Mouse (Mus musculus): ENCODE results near the gene Gm47289.

Gene Gm47289

GRCm38 (mm10) chr9:119156278-119157201 is 2.4 kb upstream of the Gm47289 start, which contains the start of gene Acaa1b:
TSS of gene Acaa1b (minus strand) at chr9:119157093.
- in situ Hi-C loops (cut with MboI, MseI) = no loop called here

- in situ Hi-C loops (cut with MboI, MseI) = no loop called here
Observed at GRCm38 (mm10) chr9:119160689-119161088, 1.7 kb downstream of the Gm47289 start.

DNA sequence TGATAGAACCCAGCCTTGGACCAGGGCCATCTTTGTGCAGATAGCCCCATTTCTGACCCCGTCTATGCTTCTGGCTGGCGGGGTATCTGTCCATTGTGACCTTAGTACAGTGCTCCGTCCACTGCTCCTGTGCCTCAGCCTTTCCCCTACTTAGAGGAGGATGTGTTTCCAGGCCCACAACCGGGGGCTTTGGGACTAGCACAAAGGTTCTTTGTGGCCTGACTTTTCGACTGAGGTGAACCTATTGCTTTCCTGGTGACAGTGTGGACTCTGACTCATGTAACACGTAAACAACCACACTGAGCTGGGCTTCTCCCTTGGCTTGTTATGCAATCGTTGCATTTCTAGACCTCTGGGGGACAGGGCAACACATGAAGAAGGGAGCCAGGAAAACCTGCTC is 5.8 kb downstream of the Gm47289 start:
- in situ Hi-C loops (cut with MboI, MseI) = no loop called here

DNA sequence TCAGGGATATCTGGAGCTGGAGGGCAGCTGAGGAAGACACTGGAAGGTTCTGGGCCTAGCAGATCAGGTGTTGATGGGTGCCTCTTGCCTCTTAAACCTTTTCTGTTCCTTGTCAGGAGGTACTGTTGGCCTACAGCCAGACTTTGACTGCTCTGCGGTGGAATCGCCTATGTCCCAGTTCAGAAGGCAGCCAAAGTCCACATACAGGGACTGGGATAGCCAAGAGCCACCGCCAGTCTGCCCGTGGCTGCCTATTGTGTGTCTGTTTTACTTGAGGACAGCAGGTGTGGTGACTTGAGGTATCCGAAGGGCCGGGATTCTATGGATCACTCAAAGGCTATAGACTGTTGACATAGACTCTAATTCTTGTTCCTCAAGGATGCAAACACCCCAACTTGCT is 6.6 kb downstream of the Gm47289 start:
- in situ Hi-C loops (cut with MboI, MseI) = no loop called here

GRCm38 (mm10) chr9:119167608-119168007 is 8.6 kb downstream of the Gm47289 start:
- in situ Hi-C loops (cut with MboI, MseI) = no loop called here

- in situ Hi-C loops (cut with MboI, MseI) = no loop called here
Observed at GRCm38 (mm10) chr9:119179292-119179691, 20.3 kb downstream of the Gm47289 start.

DNA sequence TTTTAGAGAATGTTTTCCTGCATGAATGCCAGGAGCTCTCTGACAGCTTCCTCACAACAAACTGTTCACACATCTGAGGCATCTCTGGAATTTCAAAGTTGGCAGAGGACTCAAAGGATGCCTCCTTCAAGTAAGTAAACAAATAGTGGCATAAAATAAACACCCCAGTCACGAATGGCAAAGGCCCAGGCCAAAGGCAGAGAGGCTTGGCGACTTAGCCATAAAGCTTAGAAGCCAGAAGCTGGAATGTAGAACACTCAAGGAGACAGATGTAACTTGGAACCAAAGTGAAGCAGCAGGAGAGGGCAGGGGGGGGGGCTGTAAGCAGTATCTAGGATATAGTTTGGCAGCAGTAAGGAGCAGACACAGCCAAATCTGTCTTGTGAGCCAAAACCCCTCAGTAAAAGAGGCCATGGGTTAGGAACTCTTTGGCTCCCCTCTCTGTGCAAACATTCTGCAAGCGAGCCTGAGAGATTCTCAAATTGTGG is 22.3 kb downstream of the Gm47289 start:
- in situ Hi-C loops (cut with MboI, MseI) = no loop called here

GRCm38 (mm10) chr9:119192202-119192990 is 33.4 kb downstream of the Gm47289 start:
- in situ Hi-C loops (cut with MboI, MseI) = loop anchor here (5.0 kb wide), 1 partner anchor 50 kb away; no protein-coding TSS in a partner anchor

GRCm38 (mm10) chr9:119199151-119199861 is 40.3 kb downstream of the Gm47289 start:
- in situ Hi-C loops (cut with MboI, MseI) = no loop called here

DNA sequence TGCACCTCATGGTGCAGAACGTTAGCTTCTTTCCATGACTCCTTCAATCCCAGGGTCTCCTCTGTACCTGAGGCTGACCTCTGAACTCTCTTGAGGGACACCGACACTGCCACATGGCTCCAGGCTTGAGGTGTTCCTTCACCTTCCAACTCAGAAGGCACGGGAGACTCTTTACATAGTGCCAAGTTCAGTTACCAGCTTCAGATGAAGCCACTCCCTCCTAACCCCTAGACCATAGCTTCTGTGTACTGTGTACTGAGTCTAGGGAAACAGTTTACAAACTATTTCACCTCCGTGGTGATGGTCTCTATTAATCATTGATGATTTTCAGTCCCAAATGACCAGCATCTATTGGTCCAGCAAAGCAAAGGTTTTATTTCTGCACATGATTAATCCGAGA is 42.7 kb downstream of the Gm47289 start:
- in situ Hi-C loops (cut with MboI, MseI) = no loop called here

DNA sequence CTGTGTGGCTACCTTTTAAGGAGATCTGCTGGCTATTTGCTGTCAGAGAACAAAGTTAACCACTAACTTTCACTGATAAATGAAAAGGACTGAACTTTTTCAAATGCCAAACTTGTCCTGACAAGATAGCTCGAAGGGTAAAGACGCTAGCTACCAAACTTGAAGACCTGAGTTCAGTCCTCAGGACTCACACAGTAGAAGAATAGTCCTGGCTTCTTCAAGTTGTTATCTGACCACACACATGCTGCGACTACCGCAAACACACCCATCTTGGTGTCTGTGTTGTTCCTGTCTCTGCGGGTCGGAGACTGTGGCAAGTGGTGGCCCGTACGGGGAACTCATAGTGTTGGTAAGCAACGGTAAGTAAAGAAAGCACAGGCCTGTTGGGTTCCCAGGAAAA is 44.7 kb downstream of the Gm47289 start:
- in situ Hi-C loops (cut with MboI, MseI) = no loop called here

DNA sequence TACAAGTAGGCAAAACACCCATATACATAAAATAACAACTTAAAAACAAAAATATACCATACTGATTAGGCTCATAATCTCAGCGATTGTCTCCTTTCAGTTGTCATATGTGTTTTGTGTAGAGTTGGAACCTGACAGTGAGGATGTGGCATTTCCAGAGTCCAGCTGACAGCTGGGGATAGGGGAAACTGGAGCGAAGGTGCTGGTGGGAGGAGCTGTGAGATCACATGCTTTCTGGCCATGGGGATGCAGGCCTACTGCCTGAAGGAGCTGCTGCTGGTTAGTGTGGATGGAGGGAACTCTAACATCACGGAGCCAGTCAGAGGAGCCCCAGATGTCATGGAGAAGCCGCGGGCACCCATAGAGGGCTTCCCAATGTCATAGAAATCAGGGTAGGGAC is 46.8 kb downstream of the Gm47289 start:
- in situ Hi-C loops (cut with MboI, MseI) = no loop called here

- in situ Hi-C loops (cut with MboI, MseI) = no loop called here
Observed at GRCm38 (mm10) chr9:119206666-119207065, 47.7 kb downstream of the Gm47289 start.

GRCm38 (mm10) chr9:119207113-119207512 is 48.2 kb downstream of the Gm47289 start:
- in situ Hi-C loops (cut with MboI, MseI) = no loop called here

- in situ Hi-C loops (cut with MboI, MseI) = no loop called here
Observed at GRCm38 (mm10) chr9:119208998-119209397, 50.0 kb downstream of the Gm47289 start, which contains the start of gene Slc22a13. TSS of gene Slc22a13 (minus strand) at chr9:119209098.

Measured in T-helper 2 cell (primary cell).